Mouse (Mus musculus) hindbrain, postnatal 0 days (tissue): ENCODE measurements around the gene Wdr25. TPM values are rescaled to one million over a fixed set of nuclear protein-coding genes. Genes with fewer than 3 reads are reported as not detected.

Source experiments
- ATAC-seq: fragments of 200-750 bp; cut with Nextera tagmentation; 2 replicates; pipeline ENCODE4 v1.8.0; 2017; ENCODE audit warnings: mild to moderate bottlenecking, moderate TSS enrichment, moderate library complexity
- DNase-seq: peaks from one replicate; pipeline ENCODE4 v3.0.0-alpha.2; 2015; ENCODE audit warnings: low spot score
- H3K27ac ChIP-seq: fragments of 300-500 bp; sonication (generic); 2 replicates; pipeline ENCODE4 v1.5.1; 2014; ENCODE audit warnings: mild to moderate bottlenecking
- H3K27me3 ChIP-seq: fragments of 300-500 bp; sonication (generic); 2 replicates; pipeline ENCODE4 v1.6.1; 2014; ENCODE audit warnings: low read length, mixed read lengths; ENCODE audit not compliant: insufficient read depth
- H3K36me3 ChIP-seq: fragments of 300-500 bp; sonication (generic); 2 replicates; pipeline ENCODE4 v1.6.1; 2014; ENCODE audit warnings: low read length, mixed read lengths; ENCODE audit not compliant: insufficient read depth
- H3K4me1 ChIP-seq: fragments of 300-500 bp; sonication (generic); 2 replicates; pipeline ENCODE4 v1.6.1; 2014; ENCODE audit warnings: antibody characterized with exemption, low read length, mixed read lengths; ENCODE audit not compliant: insufficient read depth
- H3K4me2 ChIP-seq: fragments of 300-500 bp; sonication (generic); 2 replicates; pipeline ENCODE4 v1.6.1; 2014; ENCODE audit warnings: low read depth, mild to moderate bottlenecking, low read length, moderate library complexity, mixed read lengths
- H3K4me3 ChIP-seq: fragments of 300-500 bp; sonication (generic); 2 replicates; pipeline ENCODE4 v1.5.1; 2014; ENCODE audit warnings: low read length
- H3K9ac ChIP-seq: fragments of 300-500 bp; sonication (generic); replicated peaks from 2 replicates; pipeline ENCODE4 v1.6.1; 2014; ENCODE audit warnings: mild to moderate bottlenecking, low read length, moderate library complexity, mixed read lengths
- H3K9me3 ChIP-seq: fragments of 300-500 bp; sonication (generic); 2 replicates; pipeline ENCODE4 v1.6.1; 2016; ENCODE audit warnings: low read length, mixed read lengths
- CTCF ChIP-seq: IDR thresholded peaks from 2 replicates; pipeline ENCODE4 v1.5.1; 2016; ENCODE audit warnings: antibody characterized with exemption, control low read depth, low read depth
- WGBS: fragments of 180-500 bp; shearing (Covaris S2); extraction: QIAGEN DNeasy Blood & Tissue Kit; methylation state at CpG from one replicate; pipeline ENCODE4 v1.1.7; 2014; 5-methylcytosine and 5-hydroxymethylcytosine counted together
- polyA plus RNA-seq: library from polyadenylated mRNA; unstranded; fragments of >200 nt; fragmentation: Nextera tagmentation; extraction: Ambion mirVana; gene quantifications from 2 replicates; pipeline ENCODE4 v1.2.1, GENCODE M21; 2015
- total RNA-seq: library from RNA; depleted of rRNA; stranded (reverse); fragments of >200 nt; gene quantifications from 2 replicates; pipeline ENCODE4 v1.2.3, GENCODE M21; 2014

Gene Wdr25
- total and polyA plus RNA-seq, 2 experiments from 2014 or later: 4.7 to 5.8 TPM

GRCm38 (mm10) chr12:108940255-108940654 lies 46.8 kb downstream of the Wdr25 start:
- Histone ChIP-seq H3K36me3 (no peaks in the 10 kb centered on the region), H3K4me2 (no peak overlapping the region), H3K4me3 (no peak overlapping the region), H3K9me3 (no peaks in the 10 kb centered on the region), H3K27me3 (no peaks in the 10 kb centered on the region), H3K4me1 (no peaks in the 10 kb centered on the region), H3K27ac (no peak overlapping the region), H3K9ac (no peak overlapping the region)
- WGBS: 48% methylated on average over 1 of the region's 1 CpGs
- DNase-seq (no peak), ATAC-seq (no peak)
- no peak for TF ChIP-seq CTCF

- Histone ChIP-seq H3K27ac (no peak overlapping the region), H3K9me3 (no peaks in the 10 kb centered on the region), H3K9ac (no peak overlapping the region), H3K36me3 (no peaks in the 10 kb centered on the region), H3K4me3 (no peak overlapping the region), H3K4me2 (no peak overlapping the region), H3K4me1 (no peaks in the 10 kb centered on the region), H3K27me3 (no peaks in the 10 kb centered on the region)
- peak; percentile 25 for DNase-seq
- no peak for ATAC-seq
- WGBS: 59% methylated on average over 2 of the region's 2 CpGs
- TF ChIP-seq CTCF: peak; percentile 60
These were observed 47.9 kb downstream of the Wdr25 start for GRCm38 (mm10) chr12:108941282-108941681.

- H3K4me1 ChIP-seq: no peaks in the 10 kb centered on the region
- WGBS: 78% methylated on average over 14 of the region's 14 CpGs
- H3K4me2 ChIP-seq: no peak overlapping the region
- no peak overlapping the region for H3K9ac ChIP-seq
- H3K9me3 ChIP-seq: no peaks in the 10 kb centered on the region
- no peaks in the 10 kb centered on the region for H3K27me3 ChIP-seq
- H3K4me3 ChIP-seq: no peak overlapping the region
- DNase-seq (no peak), ATAC-seq (no peak)
- no peak overlapping the region for H3K27ac ChIP-seq
- H3K36me3 ChIP-seq: no peaks in the 10 kb centered on the region
- TF ChIP-seq CTCF: no peak
These were observed 48.9 kb downstream of the Wdr25 start for GRCm38 (mm10) chr12:108942203-108942923.

- H3K4me2 ChIP-seq: no peak overlapping the region
These were observed 59.6 kb downstream of the Wdr25 start for GRCm38 (mm10) chr12:108953011-108953550.

GRCm38 (mm10) chr12:108953838-108954237 lies 60.4 kb downstream of the Wdr25 start:
- Histone ChIP-seq H3K4me3 (no peak overlapping the region), H3K4me2 (no peak overlapping the region), H3K9me3 (no peaks in the 10 kb centered on the region), H3K27me3 (no peaks in the 10 kb centered on the region; the same call in 1 of the 2 replicates), H3K27ac (no peak overlapping the region), H3K9ac (0 out of 2 replicates have a peak overlapping the region, but pooled peaks have one; percentile 9), H3K4me1 (peaks cover 11% of the 10 kb centered on the region; the same call in 1 of the 2 replicates), H3K36me3 (no peaks in the 10 kb centered on the region)
- TF ChIP-seq CTCF: peak; percentile 69
- WGBS: 9% methylated on average over 6 of the region's 6 CpGs
- DNase-seq (peak; percentile 59), ATAC-seq (peak; percentile 41; the same call in 1 of the 2 replicates)

More at GRCm38 (mm10) chr12:108953011-108953550, 59.6 kb downstream of the Wdr25 start:
- Histone ChIP-seq H3K9me3 (no peaks in the 10 kb centered on the region), H3K4me3 (no peak overlapping the region), H3K4me1 (peaks cover 10% of the 10 kb centered on the region; the same call in 1 of the 2 replicates), H3K27me3 (no peaks in the 10 kb centered on the region; the same call in 1 of the 2 replicates), H3K9ac (no peak overlapping the region), H3K27ac (no peak overlapping the region), H3K36me3 (no peaks in the 10 kb centered on the region)
- no peak for TF ChIP-seq CTCF
- 50% methylated on average over 9 of the region's 9 CpGs for WGBS
- DNase-seq: peak; percentile 37
- peak; percentile 36; the same call in 1 of the 2 replicates for ATAC-seq

GRCm38 (mm10) chr12:108954456-108954855 lies 61.0 kb downstream of the Wdr25 start:
- DNase-seq: peak; percentile 9
- WGBS: 15% methylated on average over 2 of the region's 2 CpGs

More at GRCm38 (mm10) chr12:108954456-108954855, 61.0 kb downstream of the Wdr25 start:
- H3K4me1 ChIP-seq: peaks cover 17% of the 10 kb centered on the region
- H3K9ac ChIP-seq: 0 out of 2 replicates have a peak overlapping the region, but pooled peaks have one; percentile 9
- TF ChIP-seq CTCF: no peak
- ATAC-seq: no peak
- no peaks in the 10 kb centered on the region; the same call in 1 of the 2 replicates for H3K27me3 ChIP-seq
- no peak overlapping the region for H3K27ac ChIP-seq
- H3K4me3 ChIP-seq: no peak overlapping the region
- H3K36me3 ChIP-seq: no peaks in the 10 kb centered on the region
- no peak overlapping the region for H3K4me2 ChIP-seq
- H3K9me3 ChIP-seq: no peaks in the 10 kb centered on the region
